Mouse (Mus musculus): ENCODE measurements at regions not wholly inside any gene's neighbourhood (a gene's known extent, or its start where the extent isn't known, plus 50 kb on each side); places are given as distances from the start of the nearest gene placed in this dataset.

DNA sequence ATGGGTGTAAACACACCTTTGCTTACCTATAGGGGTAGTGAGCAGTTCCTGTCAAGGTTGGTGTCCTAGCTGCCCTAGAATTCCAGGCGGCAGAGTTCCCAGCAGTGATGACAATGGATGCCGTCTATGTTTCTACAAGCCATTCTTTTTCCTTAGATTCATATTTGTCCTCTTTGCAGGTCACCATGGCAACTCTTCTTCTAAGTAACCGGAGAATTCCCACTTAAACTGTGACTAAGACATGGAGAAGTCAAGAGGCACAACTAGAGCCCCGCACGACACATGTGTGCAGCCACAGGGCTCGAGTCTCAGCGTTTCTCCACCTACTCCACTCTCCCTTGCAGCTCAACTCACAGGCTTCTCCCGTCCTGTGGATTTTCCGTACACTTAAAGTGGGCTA is 381.5 kb upstream of the Kcnab2 start:
- DNase-seq (ENCODE audit: low read depth, low spot score): no peak

- DNase-seq (ENCODE audit: low read depth, low spot score): no peak
Measured at GRCm38 (mm10) chr4:152850147-152850546, 372.5 kb upstream of the Kcnab2 start.

- no peak for DNase-seq (ENCODE audit: low read depth, low spot score)
Measured at GRCm38 (mm10) chr4:152836080-152836479, 358.4 kb upstream of the Kcnab2 start.

- DNase-seq (ENCODE audit: low read depth, low spot score): no peak
Measured at GRCm38 (mm10) chr4:152834421-152835110, 356.9 kb upstream of the Kcnab2 start.

GRCm38 (mm10) chr4:152833411-152834310 is 356.0 kb upstream of the Kcnab2 start:
- DNase-seq (ENCODE audit: low read depth, low spot score): no peak

- DNase-seq (ENCODE audit: low read depth, low spot score): no peak
Measured at GRCm38 (mm10) chr4:152832757-152833363, 355.2 kb upstream of the Kcnab2 start.

GRCm38 (mm10) chr4:152825185-152825584 is 347.5 kb upstream of the Kcnab2 start:
- DNase-seq (ENCODE audit: low read depth, low spot score): no peak

DNA sequence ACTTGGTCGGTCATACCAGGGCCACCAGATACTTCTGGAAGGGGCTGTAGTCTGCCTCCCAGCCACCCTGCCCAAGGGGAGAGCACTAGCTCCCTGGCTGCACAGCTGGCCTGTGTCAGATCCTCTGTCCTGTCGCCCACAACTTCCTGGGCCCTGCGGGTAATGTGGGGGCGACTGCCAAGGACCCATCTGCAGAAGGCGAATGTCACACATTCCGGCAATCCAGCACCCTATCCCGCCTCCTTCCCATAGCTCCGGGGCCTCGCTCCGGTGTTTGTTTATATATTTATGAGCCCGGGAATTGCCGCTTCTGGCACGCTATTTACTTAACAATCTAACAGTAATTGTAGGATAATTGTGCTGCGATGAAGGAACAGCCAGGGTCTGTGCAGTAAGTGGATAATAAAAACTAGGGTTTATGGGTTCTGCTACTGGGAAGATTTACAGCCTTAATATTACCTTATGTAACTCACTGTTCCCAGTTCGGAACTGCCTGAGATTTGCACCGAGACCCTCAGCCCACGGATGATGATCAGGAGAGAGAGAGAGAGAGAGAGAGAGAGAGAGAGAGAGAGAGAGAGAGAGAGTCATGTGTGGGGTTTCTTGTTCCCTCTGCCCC is 338.6 kb upstream of the Kcnab2 start:
- no peak for DNase-seq (ENCODE audit: low read depth, low spot score)

DNA sequence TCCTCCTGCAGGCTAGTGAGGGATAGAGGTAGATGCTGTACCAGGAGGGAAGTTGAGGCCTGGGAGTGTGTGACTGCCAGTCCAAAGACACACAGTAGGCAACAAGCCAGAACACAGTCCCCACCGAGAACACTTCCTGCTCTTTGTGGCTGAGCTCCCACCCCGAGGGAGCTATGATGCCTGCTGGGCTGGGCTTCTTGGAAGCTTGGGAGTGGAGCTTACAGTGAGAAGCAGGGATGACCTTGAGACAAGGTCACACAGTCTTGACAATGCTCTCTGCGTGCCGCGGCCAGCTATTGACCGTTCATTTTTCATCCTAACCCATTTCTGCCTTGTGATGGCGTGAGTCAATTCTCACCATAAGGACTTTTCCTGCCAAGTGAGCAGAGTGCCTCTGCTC is 328.9 kb upstream of the Kcnab2 start:
- DNase-seq (ENCODE audit: low read depth, low spot score): no peak

GRCm38 (mm10) chr4:152799392-152799791 is 321.7 kb upstream of the Kcnab2 start:
- DNase-seq (ENCODE audit: low read depth, low spot score): no peak

DNA sequence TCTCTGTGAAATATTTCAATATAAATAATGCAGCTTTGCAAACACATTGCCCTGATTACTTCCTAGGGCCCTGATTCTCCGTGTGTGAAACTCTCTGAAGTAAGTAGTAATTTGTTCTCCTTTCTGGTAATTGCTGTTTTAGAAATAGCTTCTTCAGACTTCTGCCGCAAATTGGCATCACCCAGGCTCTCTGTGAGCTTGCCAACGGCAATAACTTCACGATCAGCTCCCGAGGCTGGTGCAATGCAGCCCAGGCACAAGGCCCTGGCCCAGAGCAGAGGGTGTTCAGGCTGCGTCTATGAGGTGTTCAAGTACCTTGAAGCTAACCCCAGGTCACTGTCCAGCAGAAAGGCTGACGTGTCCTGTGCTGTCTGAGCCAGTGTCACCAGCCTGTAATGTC is 310.8 kb upstream of the Kcnab2 start:
- no peak for DNase-seq (ENCODE audit: low read depth, low spot score)

- no peak for DNase-seq (ENCODE audit: low read depth, low spot score)
Measured at GRCm38 (mm10) chr4:152784972-152785371, 307.3 kb upstream of the Kcnab2 start.

DNA sequence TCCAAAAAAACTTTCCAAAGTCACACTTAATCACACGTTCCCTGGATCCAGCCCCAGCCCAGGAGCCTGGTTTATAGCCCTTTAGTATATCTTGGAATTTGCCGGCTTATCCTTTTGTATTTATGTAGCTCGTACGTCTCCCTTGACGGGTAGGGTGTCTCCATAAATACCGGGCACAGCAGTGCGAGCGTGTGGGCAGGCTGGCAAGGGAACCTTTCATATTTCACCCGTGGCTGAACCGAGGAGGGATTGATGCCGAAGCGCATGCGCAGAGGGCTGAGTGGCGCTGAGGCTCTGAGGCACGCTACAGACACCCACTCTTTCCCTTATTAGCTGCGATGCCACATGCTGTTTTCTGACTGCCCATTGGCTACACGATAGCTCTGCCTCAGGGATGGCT is 301.9 kb upstream of the Kcnab2 start:
- no peak for DNase-seq (ENCODE audit: low read depth, low spot score)

DNA sequence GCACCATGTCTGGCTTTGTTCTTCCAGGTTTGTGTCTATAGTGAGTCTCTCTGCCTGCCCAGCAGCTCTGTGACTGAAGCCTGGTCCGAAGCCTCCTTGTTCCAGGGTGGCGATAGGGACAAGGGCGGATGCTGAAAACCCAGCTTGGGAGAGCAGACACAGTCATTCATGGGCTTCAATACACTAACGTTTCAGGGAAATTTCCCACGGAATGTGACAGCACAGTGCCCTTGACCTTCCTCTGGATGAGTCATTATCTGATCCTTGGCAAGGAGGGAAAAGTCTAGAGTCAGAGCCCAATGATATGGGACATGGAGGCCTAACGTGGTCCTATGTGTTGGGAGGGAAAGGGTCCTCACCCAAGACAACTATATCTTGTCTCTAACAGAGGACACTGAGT is 298.1 kb upstream of the Kcnab2 start:
- DNase-seq (ENCODE audit: low read depth, low spot score): no peak

DNA sequence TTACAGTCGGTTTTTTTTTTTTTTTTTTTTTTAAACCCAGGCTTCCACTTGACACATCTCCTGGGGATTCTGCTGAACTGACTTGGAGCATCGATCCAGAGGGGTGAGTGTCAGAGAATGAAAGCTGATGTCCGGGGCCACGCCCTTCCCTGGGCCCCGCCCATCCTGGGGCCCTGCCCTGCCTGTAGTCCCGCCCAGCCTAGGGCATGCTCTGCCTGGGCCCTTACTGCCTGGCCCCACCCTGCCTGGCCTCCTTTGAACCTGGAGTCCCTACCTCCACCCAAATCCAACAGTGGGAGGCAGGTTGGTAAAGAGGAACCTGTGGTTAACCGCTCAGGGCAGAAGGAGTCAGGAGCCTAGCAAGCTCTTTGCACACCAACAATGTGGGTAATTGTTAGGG is 293.7 kb upstream of the Kcnab2 start:
- no peak for DNase-seq (ENCODE audit: low read depth, low spot score)

GRCm38 (mm10) chr4:152767372-152767771 is 289.7 kb upstream of the Kcnab2 start:
- no peak for DNase-seq (ENCODE audit: low read depth, low spot score)

DNA sequence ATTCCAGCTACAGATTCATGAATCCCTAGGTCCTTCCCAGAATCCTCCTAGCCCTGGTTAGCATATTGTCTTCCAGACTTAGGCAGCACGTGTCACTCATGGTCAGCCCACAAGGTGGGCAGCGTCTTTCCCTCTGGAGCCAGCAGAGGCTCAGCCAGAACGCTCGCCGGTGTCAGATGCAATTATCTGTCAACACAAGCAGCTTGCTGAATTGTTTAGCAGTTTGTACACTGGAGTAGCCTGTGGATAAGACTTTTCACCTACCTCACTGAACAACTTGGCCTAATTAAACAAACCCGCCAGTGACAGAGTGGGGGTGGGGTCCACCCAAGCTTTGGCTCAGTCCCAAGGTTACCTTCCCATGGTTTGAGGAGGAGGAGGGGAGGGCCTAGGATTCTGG is 285.4 kb upstream of the Kcnab2 start:
- DNase-seq (ENCODE audit: low read depth, low spot score): no peak

GRCm38 (mm10) chr4:152762576-152762975 is 284.9 kb upstream of the Kcnab2 start:
- no peak for DNase-seq (ENCODE audit: low read depth, low spot score)

- no peak for DNase-seq (ENCODE audit: low read depth, low spot score)
Measured at GRCm38 (mm10) chr4:152757191-152757590, 279.5 kb upstream of the Kcnab2 start.

GRCm38 (mm10) chr4:152756535-152756934 is 278.9 kb upstream of the Kcnab2 start:
- no peak for DNase-seq (ENCODE audit: low read depth, low spot score)

GRCm38 (mm10) chr4:152755756-152756155 is 278.1 kb upstream of the Kcnab2 start:
- no peak for DNase-seq (ENCODE audit: low read depth, low spot score)

DNA sequence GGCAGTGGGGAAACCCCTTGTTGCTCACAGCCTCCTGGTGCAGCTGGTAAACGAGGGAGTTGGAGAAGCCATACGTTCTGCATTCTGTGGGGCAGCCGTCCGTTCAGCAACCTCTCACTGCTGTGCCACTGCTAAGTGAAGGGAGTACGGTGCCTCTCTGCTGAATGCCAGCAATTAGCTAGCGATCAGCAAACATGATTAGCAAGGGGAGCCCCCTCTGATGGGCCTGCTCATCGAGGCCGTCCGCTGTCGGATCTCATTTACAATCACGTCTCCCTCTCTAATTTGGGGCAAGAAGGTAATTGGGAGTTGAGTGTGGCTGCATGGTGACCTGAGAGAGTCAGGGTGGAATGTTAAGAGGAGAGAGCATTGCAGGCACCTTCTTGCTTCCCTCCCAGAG is 266.7 kb upstream of the Kcnab2 start:
- DNase-seq (ENCODE audit: low read depth, low spot score): no peak
